ENCODE assay signal across 12 mouse cellular contexts in genomic region chr11:114184431-114184830, GRCm38 (mm10).
DNase-seq lines count a peak whose midpoint lies in the region; ATAC-seq and TF ChIP-seq lines count a peak whose summit lies in the region.
"Had no signal": no experiment of that assay in that cellular context is flagged by ENCODE, and none has a peak within 500 bp of the region (broad histone marks: within the 10 kb centered on the region; RNA-seq: fewer than 3 reads in every experiment).

No protein-coding gene starts in this region.

- ATAC-seq in liver, postnatal 0 days, result no peak
- no peak for ATAC-seq in liver, embryonic 12.5 days

- H3K4me3 ChIP-seq in gastrocnemius, adult 2 months, result no peak overlapping the region
- no peak overlapping the region for H3K4me3 ChIP-seq in liver, postnatal 0 days (ENCODE audit: low read depth, low read length)
- no peak overlapping the region for H3K4me3 ChIP-seq in liver, embryonic 12.5 days
- no peak overlapping the region for H3K4me3 ChIP-seq in bone marrow, adult 2 months (replicated peaks; ENCODE audit: control insufficient read depth, low read depth, low read length)
- H3K4me3 ChIP-seq: embryonic facial prominence, embryonic 12.5 days; heart, embryonic 13.5 days; myocyte had no signal

- no peaks in the 10 kb centered on the region for H3K27me3 ChIP-seq in liver, postnatal 0 days (ENCODE audit: insufficient read depth, low read length)
- H3K27me3 ChIP-seq in liver, embryonic 12.5 days (replicated peaks), result peaks cover 7% of the 10 kb centered on the region; the same call in 1 of the 2 replicates
- H3K27me3 ChIP-seq: embryonic facial prominence, embryonic 12.5 days; heart, embryonic 13.5 days had no signal

- no peak overlapping the region for H3K4me2 ChIP-seq in liver, postnatal 0 days (ENCODE audit: low read depth, low read length)
- H3K4me2 ChIP-seq in liver, embryonic 12.5 days, result no peak overlapping the region
- H3K4me2 ChIP-seq: embryonic facial prominence, embryonic 12.5 days had no signal

- no peaks in the 10 kb centered on the region for H3K9me3 ChIP-seq in liver, postnatal 0 days (ENCODE audit: low read length)
- H3K9me3 ChIP-seq in liver, embryonic 12.5 days (replicated peaks), result no peaks in the 10 kb centered on the region
- H3K9me3 ChIP-seq: embryonic facial prominence, embryonic 12.5 days; heart, embryonic 13.5 days had no signal

- H3K36me3 ChIP-seq in liver, postnatal 0 days (replicated peaks; ENCODE audit: insufficient read depth, low read length), result no peaks in the 10 kb centered on the region
- no peaks in the 10 kb centered on the region for H3K36me3 ChIP-seq in liver, embryonic 12.5 days
- H3K36me3 ChIP-seq: embryonic facial prominence, embryonic 12.5 days; heart, embryonic 13.5 days had no signal

- H3K9ac ChIP-seq in liver, postnatal 0 days (replicated peaks), result no peak overlapping the region
- H3K9ac ChIP-seq in liver, embryonic 12.5 days, result no peak overlapping the region
- H3K9ac ChIP-seq: embryonic facial prominence, embryonic 12.5 days; heart, embryonic 13.5 days had no signal

- intact Hi-C loops in gastrocnemius, adult 2 months (cut with DNase I), result no loop called here

- H3K4me1 ChIP-seq in liver, postnatal 0 days (ENCODE audit: insufficient read depth), result peaks cover 8% of the 10 kb centered on the region; the same call in 1 of the 2 replicates
- H3K4me1 ChIP-seq in liver, embryonic 12.5 days, result no peaks in the 10 kb centered on the region
- H3K4me1 ChIP-seq in bone marrow, adult 2 months (ENCODE audit: control insufficient read depth, insufficient read depth, low read length), result no peaks in the 10 kb centered on the region; the same call in 1 of the 2 replicates
- H3K4me1 ChIP-seq: embryonic facial prominence, embryonic 12.5 days had no signal

- WGBS in liver, postnatal 0 days (ENCODE audit: insufficient replicate concordance), result 69% methylated on average over 5 of the region's 5 CpGs
- 68% methylated on average over 5 of the region's 5 CpGs for WGBS in liver, embryonic 12.5 days (ENCODE audit: insufficient replicate concordance)
- 64% methylated on average over 5 of the region's 5 CpGs for WGBS in bone marrow, adult 2 months

- peak; percentile 41 for TF ChIP-seq CTCF in gastrocnemius, adult 2 months (IDR thresholded peaks at IDR 0.05)
- TF ChIP-seq CTCF in liver, postnatal 0 days (IDR thresholded peaks at IDR 0.05; ENCODE audit: low read depth), result peak; percentile 51
- peak; percentile 33; the same call in 1 of the 2 replicates for TF ChIP-seq CTCF in bone marrow, adult 2 months (IDR thresholded peaks at IDR 0.05; ENCODE audit: control insufficient read depth, insufficient read depth, low read length)

- no peak overlapping the region for H3K27ac ChIP-seq in gastrocnemius, adult 2 months
- no peak overlapping the region for H3K27ac ChIP-seq in liver, postnatal 0 days (ENCODE audit: low read depth)
- no peak overlapping the region for H3K27ac ChIP-seq in liver, embryonic 12.5 days
- no peak overlapping the region for H3K27ac ChIP-seq in bone marrow, adult 2 months (ENCODE audit: control insufficient read depth, insufficient read depth, low read depth, low read length, poor library complexity)
- H3K27ac ChIP-seq: embryonic facial prominence, embryonic 12.5 days had no signal

- no peak for TF ChIP-seq EP300 in liver, postnatal 0 days (IDR thresholded peaks at IDR 0.05; ENCODE audit: low read depth)

- DNase-seq in gastrocnemius, adult 2 months, result no peak
- DNase-seq in gastrocnemius, postnatal 10 days, result no peak
- no peak for DNase-seq in liver, postnatal 0 days
- peak; percentile 6 for DNase-seq in thymus, postnatal 25 days
- no peak for DNase-seq in adrenal gland, adult 8-10 months
- DNase-seq: gastrocnemius, postnatal 14 days; kidney, postnatal 36 days had no signal

- TF ChIP-seq POLR2A in bone marrow, adult 2 months (IDR thresholded peaks at IDR 0.05; ENCODE audit: borderline replicate concordance, control insufficient read depth, low read depth, low read length), result no peak
